Mouse (Mus musculus) layer of hippocampus, postnatal 14 days (tissue): ENCODE data around the gene Gm8020. TPM values are rescaled to one million over a fixed set of nuclear protein-coding genes. Genes with fewer than 3 reads are reported as not detected.
A peak's percentile ranks its signal among the peaks of the same experiment; 100 is the strongest.
"Not testable (repeated sequence)": the region's sequence is repeated elsewhere in the genome, so short reads cannot be mapped to it uniquely, and the experiment has no call there.

Experiments used
- DNase-seq, 2 experiments: peaks; one replicate each; pipeline ENCODE4 v3.0.0; 2021 to 2022; ENCODE audit warnings: low spot score in 2 of 2, mixed read lengths in 1 of 2
- long read RNA-seq, 2 experiments: library from polyadenylated mRNA; stranded (forward); transcript quantifications; one replicate each; pipeline ENCODE4 v2.0.0; 2021
- total RNA-seq, 2 experiments: library from RNA; stranded (reverse); gene quantifications; 2 replicates each; pipeline ENCODE4 v1.2.3; 2021

The Gm8020 gene
- not detected for total RNA-seq
- long read RNA-seq, experiment 1: 0 reads
- long read RNA-seq, experiment 2: 0 reads

GRCm38 (mm10) chr14:42502249-42502648 is at the start of gene Gm8020:
Gm8020 (minus strand) TSS chr14:42502349.
- DNase-seq: not testable (repeated sequence)

DNA sequence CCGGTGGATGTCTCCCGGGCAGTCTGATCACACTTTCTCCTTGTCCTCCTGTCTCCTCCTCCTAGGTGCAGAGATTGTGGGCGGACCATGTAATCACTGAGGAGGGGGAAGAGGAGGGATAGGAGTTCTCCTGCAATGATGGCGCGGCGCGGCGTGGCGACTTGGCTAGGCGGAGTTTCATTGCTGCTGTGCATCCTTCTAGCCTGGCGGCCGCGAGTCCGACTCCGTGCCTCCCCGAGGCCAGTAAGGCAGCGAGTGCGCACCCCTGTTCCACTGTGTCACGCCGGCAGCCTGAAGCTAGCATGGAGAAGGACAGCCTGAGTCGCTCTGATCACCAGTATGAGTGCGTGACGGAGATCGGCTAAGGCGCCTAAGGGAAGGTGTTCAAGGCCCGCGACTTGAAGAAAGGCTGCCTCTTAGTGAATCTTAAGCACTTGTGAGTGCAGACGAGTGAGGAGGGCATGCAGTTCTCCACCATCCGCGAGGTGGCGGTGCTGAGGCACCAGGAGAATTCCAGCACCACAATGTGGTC is 41.1 kb upstream of the Gm8020 start:
- DNase-seq: peak; percentile 16 to 40

DNA sequence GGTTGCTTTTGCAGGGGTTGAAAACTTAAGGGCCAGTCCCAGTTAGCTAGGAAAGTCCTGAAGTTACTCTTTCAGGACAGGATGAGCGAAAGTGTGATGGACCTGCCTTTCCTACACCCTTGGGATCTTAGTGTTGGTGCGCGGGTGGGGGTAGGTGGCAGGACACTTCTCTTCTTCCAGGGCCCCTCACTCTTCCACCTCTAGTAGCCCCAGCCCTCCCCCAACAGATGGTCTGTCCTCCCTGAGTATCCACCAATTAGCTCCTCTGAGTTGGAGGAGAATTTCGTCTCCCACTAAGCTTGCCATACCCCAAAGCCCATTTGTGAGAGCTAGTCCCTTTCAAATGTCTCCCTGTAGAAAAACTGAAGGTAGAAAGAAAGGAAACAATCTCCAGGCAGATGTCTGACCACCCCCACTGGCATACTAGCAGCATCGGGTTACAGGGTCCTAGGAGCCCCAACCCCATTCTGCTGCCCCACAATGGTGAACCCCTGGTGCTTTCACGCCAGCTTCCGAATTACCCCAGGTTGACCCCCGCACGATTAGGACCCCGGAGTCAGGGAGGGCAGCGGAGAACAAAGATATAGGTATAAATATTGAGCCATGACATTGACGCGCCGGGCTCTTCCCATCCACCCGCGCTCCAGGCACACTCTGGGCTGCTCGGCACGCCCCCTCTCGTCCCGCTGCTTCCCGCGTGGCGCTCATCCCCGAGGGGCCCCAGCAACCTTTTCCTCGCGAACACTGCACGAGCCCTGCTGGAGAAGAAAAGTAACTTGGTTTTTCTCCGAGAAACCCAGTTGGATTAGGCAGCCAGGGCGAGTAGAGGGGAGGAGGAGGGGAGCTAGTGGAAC is 40.4 kb upstream of the Gm8020 start:
- DNase-seq: not testable (repeated sequence)

- not testable (repeated sequence) for DNase-seq
Measured at GRCm38 (mm10) chr14:42524182-42524581, 22.0 kb upstream of the Gm8020 start, which contains the start of gene Gm8024. Gm8024 (minus strand) TSS chr14:42524282.

GRCm38 (mm10) chr14:42463581-42463980 is 38.6 kb downstream of the Gm8020 start, which contains the start of gene Gm8011:
Gm8011 (plus strand) TSS chr14:42463881.
- DNase-seq: not testable (repeated sequence)

Other genes starting within 250 kb of the Gm8020 start
- not detected for gene Gm17026, start 242.3 kb downstream of the Gm8020 start, total RNA-seq
- not detected for gene Gm9611, start 205.0 kb downstream of the Gm8020 start, total RNA-seq
- not detected for gene Gm7995, start 192.1 kb downstream of the Gm8020 start, total RNA-seq
- gene Gm8005, start 62.7 kb downstream of the Gm8020 start, total RNA-seq: not detected
- not detected for gene Gm8011, start 38.5 kb downstream of the Gm8020 start, total RNA-seq
- not detected for gene Gm8024, start 21.9 kb upstream of the Gm8020 start, total RNA-seq
- not detected for gene Gm17124, start 97.5 kb upstream of the Gm8020 start, total RNA-seq
- not detected for gene Gm3633, start 139.6 kb upstream of the Gm8020 start, total RNA-seq
- gene Gm10378, start 153.6 kb upstream of the Gm8020 start, total RNA-seq: not detected